Mouse (Mus musculus) granulocyte monocyte progenitor cell, adult 5-6 weeks (primary cell): ENCODE results near the gene Rabl3. TPM values are rescaled to one million over a fixed set of nuclear protein-coding genes. Genes with fewer than 3 reads are reported as not detected.

Experiments
- ATAC-seq: replicated peaks from 2 replicates; pipeline ENCODE4 v1.8.0; 2016; ENCODE audit warnings: mild to moderate bottlenecking, moderate TSS enrichment, inconsistent platforms; ENCODE audit not compliant: poor library complexity, severe bottlenecking
- total RNA-seq, 2 experiments: library from RNA; stranded (forward) in 1 of 2; stranded (reverse) in 1 of 2; fragments of 200-712, 200-1000 nt in 1 of 2; fragments of >200 nt in 1 of 2; fragmentation: Nextera tagmentation in 1 of 2; gene quantifications; 2 replicates each; pipeline ENCODE4 v1.2.3; 2014 to 2017

Rabl3 gene
- total RNA-seq, 2 experiments from 2014 or later = 13.1 to 15.5 TPM

- ATAC-seq = no peak
Observed at GRCm38 (mm10) chr16:37540776-37541175, 1.1 kb downstream of the Rabl3 start.

- no peak for ATAC-seq
Observed at GRCm38 (mm10) chr16:37546312-37546711, 6.6 kb downstream of the Rabl3 start.

- no peak for ATAC-seq
Observed at GRCm38 (mm10) chr16:37550266-37550665, 10.6 kb downstream of the Rabl3 start.

- no peak for ATAC-seq
Observed at GRCm38 (mm10) chr16:37550981-37551380, 11.3 kb downstream of the Rabl3 start.

- no peak for ATAC-seq
Observed at GRCm38 (mm10) chr16:37552824-37553223, 13.1 kb downstream of the Rabl3 start.

GRCm38 (mm10) chr16:37562414-37562813 lies 22.7 kb downstream of the Rabl3 start:
- ATAC-seq = no peak

GRCm38 (mm10) chr16:37562961-37563360 lies 23.3 kb downstream of the Rabl3 start:
- no peak for ATAC-seq

- no peak for ATAC-seq
Observed at GRCm38 (mm10) chr16:37565117-37565516, 25.4 kb downstream of the Rabl3 start.

GRCm38 (mm10) chr16:37566107-37566506 lies 26.4 kb downstream of the Rabl3 start:
- ATAC-seq = no peak

GRCm38 (mm10) chr16:37567113-37568050 lies 27.7 kb downstream of the Rabl3 start:
- ATAC-seq = no peak

- no peak for ATAC-seq
Observed at GRCm38 (mm10) chr16:37571554-37571953, 31.9 kb downstream of the Rabl3 start.

GRCm38 (mm10) chr16:37572117-37572754 lies 32.6 kb downstream of the Rabl3 start:
- no peak for ATAC-seq

GRCm38 (mm10) chr16:37573061-37573460 lies 33.4 kb downstream of the Rabl3 start:
- no peak for ATAC-seq

GRCm38 (mm10) chr16:37575325-37575724 lies 35.6 kb downstream of the Rabl3 start:
- no peak for ATAC-seq

GRCm38 (mm10) chr16:37579591-37579990 lies 39.9 kb downstream of the Rabl3 start:
- ATAC-seq = no peak

GRCm38 (mm10) chr16:37579994-37580393 lies 40.3 kb downstream of the Rabl3 start, which contains the start of gene Hgd:
Gene Hgd (plus strand): TSS chr16:37580153.
- no peak for ATAC-seq

- ATAC-seq = no peak
Observed at GRCm38 (mm10) chr16:37580651-37581050, 41.0 kb downstream of the Rabl3 start.

GRCm38 (mm10) chr16:37581901-37582300 lies 42.2 kb downstream of the Rabl3 start:
- no peak for ATAC-seq

- ATAC-seq = no peak
Observed at GRCm38 (mm10) chr16:37583306-37583705, 43.6 kb downstream of the Rabl3 start.

- no peak for ATAC-seq
Observed at GRCm38 (mm10) chr16:37583801-37584200, 44.1 kb downstream of the Rabl3 start.

- ATAC-seq = peak; percentile 27
Observed at GRCm38 (mm10) chr16:37584218-37585035, 44.7 kb downstream of the Rabl3 start.
